ENCODE assay signal across 10 mouse cellular contexts in genomic region chr11:53314770-53315173, GRCm38 (mm10). TPM values are rescaled to one million over a fixed set of nuclear protein-coding genes. Genes with fewer than 3 reads are reported as not detected.
DNase-seq lines count a peak whose midpoint lies in the region; ATAC-seq lines count a peak whose summit lies in the region.
"Had no signal": no experiment of that assay in that cellular context is flagged by ENCODE, and none has a peak within 500 bp of the region (broad histone marks: within the 10 kb centered on the region; RNA-seq: fewer than 3 reads in every experiment).

No protein-coding gene starts in this region.

- no peaks in the 10 kb centered on the region for H3K36me3 ChIP-seq in heart, embryonic 14.5 days (ENCODE audit: control insufficient read depth, insufficient read depth, low read length)
- H3K36me3 ChIP-seq: embryonic facial prominence, embryonic 13.5 days had no signal

- peak overlapping the region in 1 of 2 experiments; percentile 54; a peak in 2 of 4 replicates for H3K27ac ChIP-seq in heart, embryonic 14.5 days (replicated peaks in 1 of 2; ENCODE audit: control insufficient read depth in 1 of 2, insufficient read depth in 1 of 2, low read depth in 2 of 2, low read length in 2 of 2)
- H3K27ac ChIP-seq: embryonic facial prominence, embryonic 13.5 days; layer of hippocampus, adult 2 months had no signal

- no peak overlapping the region for H3K9ac ChIP-seq in heart, embryonic 14.5 days (ENCODE audit: low read length)
- H3K9ac ChIP-seq: embryonic facial prominence, embryonic 13.5 days had no signal

- 23% methylated on average over 1 of the region's 1 CpGs for WGBS in heart, embryonic 14.5 days

- no peaks in the 10 kb centered on the region for H3K9me3 ChIP-seq in heart, embryonic 14.5 days (ENCODE audit: control insufficient read depth, low read length)
- H3K9me3 ChIP-seq: embryonic facial prominence, embryonic 13.5 days had no signal

- peak; percentile 56; the same call in 1 of the 2 replicates for ATAC-seq in heart, embryonic 14.5 days (ENCODE audit: insufficient number of reproducible peaks, insufficient read depth, low FRiP score, low read depth)

- H3K27me3 ChIP-seq in heart, embryonic 14.5 days (ENCODE audit: control insufficient read depth, insufficient read depth, low read length) = no peaks in the 10 kb centered on the region
- H3K27me3 ChIP-seq: embryonic facial prominence, embryonic 13.5 days had no signal

- intact Hi-C loops in left cerebral cortex, postnatal 14 days (cut with DNase I) = no loop called here

- DNase-seq in ovary, adult 18-20 months (ENCODE audit: low spot score) = peak; percentile 78
- DNase-seq in ovary, postnatal 10 days (ENCODE audit: low spot score) = no peak
- DNase-seq in kidney, postnatal 4 days = peak; percentile 58 to 71
- DNase-seq in yolk sac, embryonic 10.5 days (ENCODE audit: low spot score) = peak; percentile 55
- DNase-seq in left cerebral cortex, postnatal 14 days (ENCODE audit: low spot score in 2 of 2) = no peak
- DNase-seq in cerebellum, postnatal 4 days (ENCODE audit: low spot score in 2 of 2) = no peak
- DNase-seq: gastrocnemius, postnatal 10 days had no signal

- no peak overlapping the region for H3K4me2 ChIP-seq in heart, embryonic 14.5 days (ENCODE audit: low read length)
- H3K4me2 ChIP-seq: embryonic facial prominence, embryonic 13.5 days had no signal

- peaks cover 0 to 10% of the 10 kb centered on the region in 2 experiments; a peak in 2 of 4 replicates for H3K4me1 ChIP-seq in heart, embryonic 14.5 days (ENCODE audit: control insufficient read depth in 2 of 2, insufficient read depth in 2 of 2, low read length in 2 of 2)

- H3K4me3 ChIP-seq in heart, embryonic 14.5 days (ENCODE audit: control insufficient read depth in 1 of 2, insufficient read depth in 1 of 2, low read depth in 1 of 2, low read length in 2 of 2) = no peak overlapping the region
- H3K4me3 ChIP-seq: embryonic facial prominence, embryonic 13.5 days; layer of hippocampus, adult 2 months had no signal

RNA-seq across cellular contexts. Expression of gene Zcchc10, which starts 9.7 kb away (rescaled TPM):
- polyA plus RNA-seq in heart, embryonic 14.5 days (2014; fragmentation: Nextera tagmentation; extraction: Ambion mirVana) = 15.8 and 17.5 TPM in 2 replicates
- total RNA-seq in left cerebral cortex, postnatal 14 days (2021) = 1 to 10 TPM; 8.6 to 9.4 TPM

RNA-seq across cellular contexts. Expression of gene Hspa4, which starts 14.5 kb away (rescaled TPM):
- 66.8 and 74.0 TPM in 2 replicates for polyA plus RNA-seq in heart, embryonic 14.5 days (2014; fragmentation: Nextera tagmentation; extraction: Ambion mirVana)
- 100 to 1,000 TPM; 186 to 187 TPM for total RNA-seq in left cerebral cortex, postnatal 14 days (2021)

RNA-seq across cellular contexts. Expression of gene Aff4, which starts 35.9 kb away (rescaled TPM):
- 56.2 and 72.9 TPM in 2 replicates for polyA plus RNA-seq in heart, embryonic 14.5 days (2014; fragmentation: Nextera tagmentation; extraction: Ambion mirVana)
- 100 to 1,000 TPM; 161 to 169 TPM for total RNA-seq in left cerebral cortex, postnatal 14 days (2021)

Comparison
In these comparisons a context has a peak if more than half of its experiments do, and no peak if none do; other contexts are left out.
1. DNase-seq: peak in ovary, adult 18-20 months (single experiment), kidney, postnatal 4 days (2 of 2) and yolk sac, embryonic 10.5 days (single experiment); none in ovary, postnatal 10 days (single experiment), left cerebral cortex, postnatal 14 days (0 of 2) and cerebellum, postnatal 4 days (0 of 2).